Mouse (Mus musculus) heart, adult 2 months (tissue): ENCODE data around the gene Il17rb. TPM values are rescaled to one million over a fixed set of nuclear protein-coding genes. Genes with fewer than 3 reads are reported as not detected.

Source experiments
- DNase-seq, 2 experiments: peaks; one replicate each; pipeline ENCODE4 v3.0.0; 2021
- H3K27ac ChIP-seq: fragments of 200-600 bp; 2 replicates; pipeline ENCODE4 v1.8.1; 2022
- H3K27me3 ChIP-seq: fragments of 200-500 bp; 2 replicates; pipeline ENCODE4 v1.6.1; 2012; ENCODE audit warnings: mild to moderate bottlenecking, low read length, inconsistent platforms, mixed read lengths; ENCODE audit not compliant: control insufficient read depth, insufficient read depth
- H3K36me3 ChIP-seq: fragments of 200-500 bp; 2 replicates; pipeline ENCODE4 v1.6.1; 2012; ENCODE audit warnings: low read length, inconsistent platforms; ENCODE audit not compliant: control insufficient read depth, insufficient read depth
- H3K4me1 ChIP-seq: fragments of 200-500 bp; 2 replicates; pipeline ENCODE4 v1.6.1; 2011; ENCODE audit warnings: low read length; ENCODE audit not compliant: control insufficient read depth, insufficient read depth
- H3K4me3 ChIP-seq: fragments of 200-600 bp; 2 replicates; pipeline ENCODE4 v1.8.1; 2022
- H3K79me2 ChIP-seq: fragments of 200-500 bp; replicated peaks from 2 replicates; pipeline ENCODE4 v1.6.1; 2012; ENCODE audit warnings: mild to moderate bottlenecking, inconsistent platforms, low read length, moderate library complexity, mixed read lengths; ENCODE audit not compliant: control insufficient read depth, insufficient read depth
- H3K9ac ChIP-seq: fragments of 200-500 bp; 2 replicates; pipeline ENCODE4 v1.6.1; 2012; ENCODE audit warnings: low read depth, mild to moderate bottlenecking, control low read depth, inconsistent platforms, low read length, mixed read lengths
- CTCF ChIP-seq: fragments of 200-600 bp; IDR thresholded peaks from 2 replicates; pipeline ENCODE4 v1.8.1; 2022; ENCODE audit warnings: antibody characterized with exemption, mild to moderate bottlenecking, moderate library complexity
- EP300 ChIP-seq: fragments of 200-500 bp; IDR thresholded peaks from 2 replicates; pipeline ENCODE4 v1.6.1; 2011; ENCODE audit warnings: low read depth, low read length, control low read depth; ENCODE audit not compliant: insufficient read depth
- POLR2A ChIP-seq: fragments of 200-500 bp; IDR thresholded peaks from 2 replicates; pipeline ENCODE4 v1.6.1; 2011; ENCODE audit warnings: mild to moderate bottlenecking, low read depth, low read length, control low read depth; ENCODE audit not compliant: insufficient read depth
- WGBS: fragments of 180-500 bp; shearing (Covaris S2); methylation state at CpG from one replicate; pipeline ENCODE4 v1.1.7; 2018; 5-methylcytosine and 5-hydroxymethylcytosine counted together
- intact Hi-C: fragments of 180-260 bp; cut with DNase I; formaldehyde crosslinking; loops from one replicate; pipeline ENCODE4 v1.15.1; 2025
- microRNA-seq, 2 experiments: library from miRNA; unstranded; fragments of <30 nt; microRNA quantifications; one replicate each; pipeline ENCODE4 v1.2.0; 2021
- polyA plus RNA-seq: library from polyadenylated mRNA; depleted of rRNA; stranded (reverse); fragments of >200 nt; gene quantifications from 2 replicates; pipeline ENCODE4 v1.2.3, GENCODE M21; 2012; rRNA removed
- total RNA-seq, 2 experiments: library from RNA; stranded (reverse); gene quantifications; 2 replicates each; pipeline ENCODE4 v1.2.3; 2021

Il17rb gene
- total and polyA plus RNA-seq, 3 experiments = 0.31 TPM; not detected in 2

- WGBS = under 1% methylated on average over 49 of the region's 49 CpGs
- Histone ChIP-seq H3K4me3 (peak within 1 kb of the TSS; percentile 94), H3K9ac (peak within 1 kb of the TSS; percentile 83), H3K27me3 (no peaks in the 10 kb centered on the region), H3K27ac (peak within 1 kb of the TSS; percentile 94), H3K36me3 (peaks cover 18% of the 10 kb centered on the region), H3K4me1 (peaks cover 4% of the 10 kb centered on the region), H3K79me2 (no peaks in the 10 kb centered on the region; the same call in 1 of the 2 replicates)
- intact Hi-C loops = no loop called here
- peak; percentile 72; the same call in 1 of the 2 replicates for TF ChIP-seq EP300
- no peak for TF ChIP-seq CTCF
- TF ChIP-seq POLR2A = peak; percentile 91
- peak; percentile 92 to 97 for DNase-seq
These were observed 40.4 kb downstream of the Il17rb start, which contains the start of gene Selenok for GRCm38 (mm10) chr14:29968075-29968821. Gene Selenok (plus strand): TSS chr14:29968308.

- peaks cover 4% of the 10 kb centered on the region for H3K4me1 ChIP-seq
- TF ChIP-seq POLR2A = no peak
- no peaks in the 10 kb centered on the region; the same call in 1 of the 2 replicates for H3K79me2 ChIP-seq
- WGBS = 63% methylated on average over 7 of the region's 7 CpGs
- intact Hi-C loops = loop anchor here (1.0 kb wide), 1 partner anchor 10 kb away; no protein-coding TSS in a partner anchor
- peak overlapping the region; percentile 68 for H3K27ac ChIP-seq
- H3K9ac ChIP-seq = peak overlapping the region; percentile 45
- H3K4me3 ChIP-seq = peak overlapping the region; percentile 94
- no peaks in the 10 kb centered on the region for H3K27me3 ChIP-seq
- peaks cover 15% of the 10 kb centered on the region for H3K36me3 ChIP-seq
- no peak for DNase-seq
These were observed 41.1 kb downstream of the Il17rb start for GRCm38 (mm10) chr14:29967611-29968010.

- TF ChIP-seq EP300 = no peak
- TF ChIP-seq POLR2A = no peak
- TF ChIP-seq CTCF = no peak
- Histone ChIP-seq H3K4me3 (no peak overlapping the region), H3K27me3 (no peaks in the 10 kb centered on the region), H3K79me2 (no peaks in the 10 kb centered on the region), H3K27ac (no peak overlapping the region), H3K36me3 (no peaks in the 10 kb centered on the region), H3K4me1 (no peaks in the 10 kb centered on the region), H3K9ac (no peak overlapping the region)
- intact Hi-C loops = no loop called here
- DNase-seq = no peak
These were observed 51.3 kb downstream of the Il17rb start for GRCm38 (mm10) chr14:29957393-29957792.

- Histone ChIP-seq H3K4me3 (no peak overlapping the region), H3K79me2 (no peaks in the 10 kb centered on the region), H3K27ac (no peak overlapping the region), H3K9ac (no peak overlapping the region), H3K4me1 (no peaks in the 10 kb centered on the region), H3K27me3 (no peaks in the 10 kb centered on the region), H3K36me3 (no peaks in the 10 kb centered on the region)
- intact Hi-C loops = no loop called here
- DNase-seq = no peak
- TF ChIP-seq POLR2A (no peak), CTCF (no peak), EP300 (no peak)
- WGBS = 54% methylated on average over 4 of the region's 4 CpGs
These were observed 57.9 kb downstream of the Il17rb start for GRCm38 (mm10) chr14:29950805-29951204.

- H3K4me1 ChIP-seq = no peaks in the 10 kb centered on the region
- DNase-seq = no peak
- TF ChIP-seq CTCF = no peak
- no peak for TF ChIP-seq POLR2A
- TF ChIP-seq EP300 = no peak
- no peak overlapping the region for H3K9ac ChIP-seq
- no peak overlapping the region for H3K27ac ChIP-seq
- intact Hi-C loops = no loop called here
- WGBS = 60% methylated on average over 5 of the region's 5 CpGs
- no peaks in the 10 kb centered on the region for H3K79me2 ChIP-seq
- H3K4me3 ChIP-seq = no peak overlapping the region
- H3K27me3 ChIP-seq = no peaks in the 10 kb centered on the region
- no peaks in the 10 kb centered on the region for H3K36me3 ChIP-seq
These were observed 61.9 kb downstream of the Il17rb start for GRCm38 (mm10) chr14:29946761-29947309.

Small RNA genes within 50 kb of the gene (microRNA-seq; reads per million reads assigned to microRNA genes)
- gene Mir6947 = 0 reads per million in 2 experiments

Other genes with a start within 250 kb of the Il17rb start
- 10 to 100 TPM; 83.7 to 95.6 TPM for gene Selenok, start 40.6 kb downstream of the Il17rb start, total RNA-seq
- 52.5 and 75.9 TPM in 2 replicates for gene Selenok, start 40.6 kb downstream of the Il17rb start, polyA plus RNA-seq
- gene Actr8, start 30.6 kb downstream of the Il17rb start, total RNA-seq = 10 to 100 TPM; 36.8 to 39.9 TPM
- gene Actr8, start 30.6 kb downstream of the Il17rb start, polyA plus RNA-seq = 14.5 and 22.4 TPM in 2 replicates
- under 1 TPM; 0.34 to 0.52 TPM for gene Chdh, start 127 bp upstream of the Il17rb start, total RNA-seq
- 0.88 and 1.4 TPM in 2 replicates for gene Chdh, start 127 bp upstream of the Il17rb start, polyA plus RNA-seq